Mouse (Mus musculus) gastrocnemius, postnatal 25 days (tissue): ENCODE data around the gene Methig1. TPM values are rescaled to one million over a fixed set of nuclear protein-coding genes. Genes with fewer than 3 reads are reported as not detected.

Experiments used
- DNase-seq: peaks from one replicate; pipeline ENCODE4 v3.0.0; 2022
- total RNA-seq, 2 experiments: library from RNA; stranded (reverse); gene quantifications; 1 replicate in 1 of 2; 2 replicates in 1 of 2; pipeline ENCODE4 v1.2.3; 2021

Gene Methig1
- total RNA-seq, 2 experiments from 2014 or later = not detected

DNA sequence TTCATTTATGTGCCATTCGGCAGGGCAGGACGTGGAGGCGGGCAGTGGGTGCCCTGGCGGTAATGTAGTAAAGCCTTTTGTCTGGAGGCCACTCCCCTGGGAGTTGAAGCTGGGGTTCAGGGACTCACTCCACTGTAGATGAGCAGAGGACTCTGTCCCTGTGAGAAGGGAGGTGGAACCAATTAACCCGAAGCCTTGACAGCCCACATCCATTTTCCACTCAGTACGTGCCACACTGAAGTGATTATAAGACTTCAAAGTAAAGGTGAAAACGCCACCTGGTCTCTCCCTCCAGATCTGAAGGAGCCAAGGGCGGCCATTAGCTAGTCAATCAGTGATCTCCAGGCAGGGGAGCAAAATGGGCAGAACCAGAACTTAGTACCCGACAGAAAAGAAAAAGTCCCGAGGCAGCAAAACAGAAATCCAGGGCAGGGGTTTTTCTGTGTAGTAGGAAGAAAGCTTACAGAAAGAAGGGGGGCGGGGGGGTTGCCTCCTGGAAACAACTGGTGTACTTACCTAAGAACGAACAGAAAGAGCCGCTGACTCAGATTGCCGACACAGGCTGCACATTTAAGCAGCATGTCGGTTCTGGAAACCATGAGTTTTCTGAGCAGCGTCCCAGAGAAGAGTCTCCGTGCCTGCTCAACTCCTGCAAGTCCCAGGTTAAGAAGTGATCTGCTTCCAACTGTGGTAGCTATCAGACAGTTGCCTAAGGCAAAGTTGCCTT, 71.6 kb downstream of the Methig1 start, which contains the start of gene Slc11a2:
Gene Slc11a2 (minus strand): TSS at position 677 of the 727 bp plus-strand sequence.
- no peak for DNase-seq

DNA sequence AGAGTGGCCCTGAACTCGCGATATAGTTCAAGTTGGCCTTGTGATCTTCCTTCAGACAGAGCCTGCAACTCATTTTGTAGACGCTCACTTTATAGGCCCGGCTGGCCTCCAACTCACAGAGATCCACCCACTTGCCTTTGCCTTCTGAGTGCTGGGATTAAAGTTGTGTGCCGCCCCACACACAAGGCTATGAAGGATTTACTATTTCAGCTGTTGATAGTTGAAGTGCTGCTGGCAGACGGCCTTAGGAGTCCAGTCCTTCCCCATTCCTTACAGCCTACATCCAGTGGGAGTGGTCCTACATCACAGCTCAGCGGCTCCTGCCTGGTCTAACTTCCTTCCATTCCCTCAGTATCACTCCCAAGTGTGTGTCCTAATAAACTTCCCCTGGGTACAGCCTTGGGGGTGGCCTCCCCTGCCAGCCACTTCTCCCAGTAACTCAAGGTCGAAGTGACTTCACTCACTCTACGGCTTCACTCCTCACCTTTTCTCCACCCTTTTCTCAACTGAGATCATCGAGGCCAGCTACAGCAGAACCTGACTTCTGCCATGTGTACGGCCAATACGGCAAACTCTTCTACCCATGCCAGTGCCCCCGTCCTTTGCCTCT, 75.5 kb downstream of the Methig1 start:
- no peak for DNase-seq

DNA sequence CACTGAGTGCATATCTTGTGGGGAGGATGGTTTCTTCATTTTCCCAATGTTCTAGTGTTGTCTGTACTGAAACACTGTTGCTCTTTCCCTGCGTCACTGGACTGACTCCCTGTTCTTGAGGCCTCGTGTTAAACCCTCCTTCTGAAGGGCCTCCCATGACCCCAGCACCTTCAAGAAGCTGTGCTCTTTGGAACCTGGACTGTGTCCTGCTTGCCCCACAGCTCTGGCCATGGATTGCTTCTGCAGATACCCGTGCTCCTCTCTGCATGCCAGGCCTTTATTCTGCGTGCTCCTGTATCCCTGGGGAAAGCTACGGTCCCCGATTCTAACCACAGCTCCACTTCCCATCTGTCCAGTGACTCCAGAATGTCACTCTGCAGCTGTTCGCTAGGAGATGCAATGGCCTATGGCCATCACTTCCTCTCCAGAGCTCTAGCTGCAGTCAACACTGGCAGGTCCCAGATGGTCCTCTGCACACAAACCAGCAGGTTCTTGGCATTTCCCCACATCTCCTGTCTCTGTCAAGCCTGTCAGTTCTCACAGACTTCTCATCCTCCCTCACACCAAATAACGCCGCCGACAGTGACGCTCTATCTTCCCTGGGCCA, 77.1 kb downstream of the Methig1 start:
- no peak for DNase-seq

DNA sequence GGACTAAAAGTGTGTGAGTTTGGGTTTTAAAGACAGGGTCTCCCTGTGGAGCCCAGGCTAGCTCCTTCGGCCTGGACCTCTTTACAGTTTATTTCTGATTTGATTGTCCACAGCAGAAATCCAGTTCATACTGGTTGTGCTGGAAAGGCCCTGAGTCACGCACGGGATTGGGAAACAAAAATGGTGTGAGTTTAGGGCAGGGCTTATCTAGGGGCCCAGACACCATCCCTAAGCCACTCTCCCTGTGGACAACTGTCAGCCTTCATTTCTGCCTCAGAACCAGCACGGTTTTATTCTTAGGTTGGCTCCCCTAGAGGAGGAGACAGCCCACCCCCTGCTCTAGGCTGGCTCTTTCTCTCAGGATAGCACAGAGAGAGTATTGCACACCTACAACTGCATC, 80.3 kb downstream of the Methig1 start:
- DNase-seq = no peak

Other genes with a start within 250 kb of the Methig1 start
- gene Atf1, start 125.3 kb upstream of the Methig1 start, total RNA-seq = 10 to 100 TPM; 33.3 to 40.1 TPM
- not detected for gene Tmprss12, start 72.3 kb upstream of the Methig1 start, total RNA-seq
- 10 to 100 TPM; 29.5 to 37.9 TPM for gene Mettl7a1, start 49.0 kb upstream of the Methig1 start, total RNA-seq
- under 1 TPM in 1 of 2 experiments, not detected in 1; 0.29 TPM for gene Mettl7a3, start 18.2 kb upstream of the Methig1 start, total RNA-seq
- gene Mettl7a2, start 51 bp downstream of the Methig1 start, total RNA-seq = under 1 TPM; 0.67 to 0.86 TPM
- gene Higd1c, start 11.4 kb downstream of the Methig1 start, total RNA-seq = not detected
- gene Gm5475, start 69.0 kb downstream of the Methig1 start, total RNA-seq = not detected
- gene Slc11a2, start 71.9 kb downstream of the Methig1 start, total RNA-seq = 10 to 100 TPM; 36.7 to 41.9 TPM
- gene Letmd1, start 115.9 kb downstream of the Methig1 start, total RNA-seq = 1 to 10 TPM; 9.1 to 9.9 TPM
- gene Csrnp2, start 142.3 kb downstream of the Methig1 start, total RNA-seq = 1 to 10 TPM; 2.1 to 2.6 TPM
- gene Tfcp2, start 198.9 kb downstream of the Methig1 start, total RNA-seq = 10 to 100 TPM in 1 of 2 experiments, 1 to 10 TPM in 1; 9.3 to 11.1 TPM
- 10 to 100 TPM; 12.3 to 12.5 TPM for gene Pou6f1, start 246.8 kb downstream of the Methig1 start, total RNA-seq